Mouse (Mus musculus): ENCODE results near the gene Rbm3. TPM values are rescaled to one million over a fixed set of nuclear protein-coding genes. Genes with fewer than 3 reads are reported as not detected.

Rbm3 gene
- polyA plus RNA-seq, 1 experiment from 2014 or later = 381 TPM

- Histone ChIP-seq H3K27me3 (no peaks in the 10 kb centered on the region), H3K9me3 (no peaks in the 10 kb centered on the region), H3K4me3 (no peak overlapping the region), H3K4me2 (replicated peaks) (no peak overlapping the region), H3K4me1 (no peaks in the 10 kb centered on the region), H3K9ac (replicated peaks) (no peak overlapping the region), H3K27ac (replicated peaks) (no peak overlapping the region), H3K36me3 (0 out of 2 replicates have a peak, but pooled peaks cover under 1% of the 10 kb centered on the region)
- WGBS = 90% methylated on average over 4 of the region's 4 CpGs
- no peak for ATAC-seq (replicated peaks)
Observed at GRCm38 (mm10) chrX:8164471-8164870, 18.8 kb upstream of the Rbm3 start.

GRCm38 (mm10) chrX:8163076-8163475 is 17.4 kb upstream of the Rbm3 start:
- no peak overlapping the region for H3K4me2 ChIP-seq (replicated peaks)
- H3K27me3 ChIP-seq = no peaks in the 10 kb centered on the region
- H3K4me3 ChIP-seq = no peak overlapping the region
- no peaks in the 10 kb centered on the region for H3K9me3 ChIP-seq
- no peak overlapping the region for H3K9ac ChIP-seq (replicated peaks)
- no peaks in the 10 kb centered on the region for H3K4me1 ChIP-seq
- WGBS = 90% methylated on average over 5 of the region's 5 CpGs
- 0 out of 2 replicates have a peak, but pooled peaks cover 6% of the 10 kb centered on the region for H3K36me3 ChIP-seq
- no peak for ATAC-seq (replicated peaks)
- H3K27ac ChIP-seq (replicated peaks) = no peak overlapping the region

GRCm38 (mm10) chrX:8143750-8144149 is 1.9 kb downstream of the Rbm3 start:
- 72% methylated on average over 7 of the region's 7 CpGs for WGBS
- H3K9me3 ChIP-seq = no peaks in the 10 kb centered on the region; the same call in 1 of the 2 replicates
- H3K9ac ChIP-seq (replicated peaks) = peak overlapping the region; percentile 85; the same call in 1 of the 2 replicates
- no peaks in the 10 kb centered on the region for H3K27me3 ChIP-seq
- no peak for ATAC-seq (replicated peaks)
- peak overlapping the region; percentile 71 for H3K4me2 ChIP-seq (replicated peaks)
- H3K36me3 ChIP-seq = peaks cover 18% of the 10 kb centered on the region
- peak overlapping the region; percentile 65 for H3K4me3 ChIP-seq
- no peak overlapping the region for H3K27ac ChIP-seq (replicated peaks)
- peaks cover 16% of the 10 kb centered on the region for H3K4me1 ChIP-seq

- no peak overlapping the region for H3K4me3 ChIP-seq
- no peaks in the 10 kb centered on the region for H3K27me3 ChIP-seq
- no peak overlapping the region for H3K9ac ChIP-seq (replicated peaks)
- no peak overlapping the region for H3K27ac ChIP-seq (replicated peaks)
- H3K36me3 ChIP-seq = peaks cover 20% of the 10 kb centered on the region
- ATAC-seq (replicated peaks) = no peak
- H3K4me1 ChIP-seq = peaks cover 16% of the 10 kb centered on the region
- WGBS = 85% methylated on average over 7 of the region's 7 CpGs
- H3K4me2 ChIP-seq (replicated peaks) = no peak overlapping the region
- no peaks in the 10 kb centered on the region; the same call in 1 of the 2 replicates for H3K9me3 ChIP-seq
Observed at GRCm38 (mm10) chrX:8142948-8143347, 2.7 kb downstream of the Rbm3 start.

- Histone ChIP-seq H3K27me3 (no peaks in the 10 kb centered on the region), H3K4me2 (replicated peaks) (no peak overlapping the region), H3K9ac (replicated peaks) (no peak overlapping the region), H3K4me1 (peaks cover 16% of the 10 kb centered on the region), H3K9me3 (no peaks in the 10 kb centered on the region; the same call in 1 of the 2 replicates), H3K4me3 (no peak overlapping the region), H3K27ac (replicated peaks) (no peak overlapping the region), H3K36me3 (peaks cover 20% of the 10 kb centered on the region)
- no peak for ATAC-seq (replicated peaks)
- WGBS = 74% methylated on average over 3 of the region's 3 CpGs
Observed at GRCm38 (mm10) chrX:8141058-8141457, 4.6 kb downstream of the Rbm3 start.

GRCm38 (mm10) chrX:8140446-8140845 is 5.2 kb downstream of the Rbm3 start:
- no peak for ATAC-seq (replicated peaks)
- Histone ChIP-seq H3K9ac (replicated peaks) (no peak overlapping the region), H3K9me3 (no peaks in the 10 kb centered on the region; the same call in 1 of the 2 replicates), H3K4me3 (no peak overlapping the region), H3K36me3 (peaks cover 20% of the 10 kb centered on the region), H3K4me2 (replicated peaks) (no peak overlapping the region), H3K27ac (replicated peaks) (no peak overlapping the region), H3K4me1 (peaks cover 16% of the 10 kb centered on the region), H3K27me3 (no peaks in the 10 kb centered on the region)
- WGBS = 91% methylated on average over 2 of the region's 2 CpGs

GRCm38 (mm10) chrX:8139480-8139879 is 6.2 kb downstream of the Rbm3 start:
- Histone ChIP-seq H3K4me3 (no peak overlapping the region), H3K27ac (replicated peaks) (no peak overlapping the region), H3K9ac (replicated peaks) (no peak overlapping the region), H3K4me2 (replicated peaks) (no peak overlapping the region), H3K36me3 (peaks cover 20% of the 10 kb centered on the region), H3K27me3 (no peaks in the 10 kb centered on the region), H3K9me3 (no peaks in the 10 kb centered on the region; the same call in 1 of the 2 replicates), H3K4me1 (peaks cover 15% of the 10 kb centered on the region)
- ATAC-seq (replicated peaks) = no peak
- 70% methylated on average over 1 of the region's 1 CpGs for WGBS

- Histone ChIP-seq H3K27ac (replicated peaks) (no peak overlapping the region), H3K4me2 (replicated peaks) (no peak overlapping the region), H3K9ac (replicated peaks) (no peak overlapping the region), H3K36me3 (peaks cover 3% of the 10 kb centered on the region), H3K9me3 (no peaks in the 10 kb centered on the region), H3K27me3 (no peaks in the 10 kb centered on the region), H3K4me1 (peaks cover 7% of the 10 kb centered on the region), H3K4me3 (no peak overlapping the region)
- no peak for ATAC-seq (replicated peaks)
- whole genome bisulfite sequencing = 45% methylated on average over 2 of the region's 2 CpGs
Observed at GRCm38 (mm10) chrX:8135886-8136285, 9.8 kb downstream of the Rbm3 start.

- H3K9ac ChIP-seq (replicated peaks) = peak within 1 kb of the TSS; percentile 61
- 21% methylated on average over 39 of the region's 40 CpGs for WGBS
- peak within 1 kb of the TSS; percentile 92 for H3K27ac ChIP-seq (replicated peaks)
- H3K4me1 ChIP-seq = peaks cover 7% of the 10 kb centered on the region
- ATAC-seq (replicated peaks) = peak; percentile 87
- H3K36me3 ChIP-seq = peaks cover 9% of the 10 kb centered on the region; the same call in 1 of the 2 replicates
- peak within 1 kb of the TSS; percentile 61 for H3K4me3 ChIP-seq
- H3K9me3 ChIP-seq = no peaks in the 10 kb centered on the region
- peak within 1 kb of the TSS; percentile 43 for H3K4me2 ChIP-seq (replicated peaks)
- no peaks in the 10 kb centered on the region for H3K27me3 ChIP-seq
Observed at GRCm38 (mm10) chrX:8132017-8132976, 13.4 kb downstream of the Rbm3 start, which contains the start of gene Wdr13. Wdr13 (minus strand) TSS chrX:8132892.

- Histone ChIP-seq H3K27ac (replicated peaks) (0 out of 2 replicates have a peak overlapping the region, but pooled peaks have one; percentile 92), H3K4me2 (replicated peaks) (peak overlapping the region; percentile 43), H3K27me3 (no peaks in the 10 kb centered on the region), H3K9ac (replicated peaks) (no peak overlapping the region), H3K9me3 (no peaks in the 10 kb centered on the region), H3K4me1 (peaks cover 7% of the 10 kb centered on the region), H3K36me3 (peaks cover 9% of the 10 kb centered on the region; the same call in 1 of the 2 replicates), H3K4me3 (peak overlapping the region; percentile 61)
- peak; percentile 24; the same call in 1 of the 2 replicates for ATAC-seq (replicated peaks)
- 93% methylated on average over 17 of the region's 17 CpGs for WGBS
Observed at GRCm38 (mm10) chrX:8131393-8131792, 14.3 kb downstream of the Rbm3 start.

- Histone ChIP-seq H3K4me1 (no peaks in the 10 kb centered on the region), H3K27me3 (no peaks in the 10 kb centered on the region), H3K4me3 (no peak overlapping the region), H3K4me2 (replicated peaks) (no peak overlapping the region), H3K27ac (replicated peaks) (no peak overlapping the region), H3K36me3 (peaks cover 18% of the 10 kb centered on the region; the same call in 1 of the 2 replicates), H3K9me3 (no peaks in the 10 kb centered on the region), H3K9ac (replicated peaks) (no peak overlapping the region)
- ATAC-seq (replicated peaks) = no peak
- 83% methylated on average over 7 of the region's 7 CpGs for WGBS
Observed at GRCm38 (mm10) chrX:8125235-8125634, 20.4 kb downstream of the Rbm3 start.

GRCm38 (mm10) chrX:8123821-8124470 is 21.7 kb downstream of the Rbm3 start:
- Histone ChIP-seq H3K27ac (replicated peaks) (no peak overlapping the region), H3K9ac (replicated peaks) (no peak overlapping the region), H3K9me3 (no peaks in the 10 kb centered on the region), H3K4me2 (replicated peaks) (no peak overlapping the region), H3K4me3 (no peak overlapping the region), H3K4me1 (no peaks in the 10 kb centered on the region), H3K36me3 (peaks cover 16% of the 10 kb centered on the region; the same call in 1 of the 2 replicates), H3K27me3 (no peaks in the 10 kb centered on the region)
- no peak for ATAC-seq (replicated peaks)
- 85% methylated on average over 6 of the region's 6 CpGs for WGBS

Data from forebrain, embryonic 15.5 days (tissue).